Mouse (Mus musculus) C2C12 (cell line): ENCODE results near the gene Zranb3.

ENCODE experiments used
- CTCF ChIP-seq: IDR thresholded peaks from one replicate; pipeline ENCODE4 v1.5.1; 2011; ENCODE audit not compliant: control insufficient read depth, insufficient read depth, insufficient read length
- MAX ChIP-seq: IDR thresholded peaks from one replicate; pipeline ENCODE4 v1.6.1; 2011; ENCODE audit warnings: mild to moderate bottlenecking, control low read depth
- MYOG ChIP-seq: IDR thresholded peaks from one replicate; pipeline ENCODE4 v1.6.1; 2011; ENCODE audit not compliant: control insufficient read depth, insufficient read length; ENCODE audit errors: extremely low read depth

DNA sequence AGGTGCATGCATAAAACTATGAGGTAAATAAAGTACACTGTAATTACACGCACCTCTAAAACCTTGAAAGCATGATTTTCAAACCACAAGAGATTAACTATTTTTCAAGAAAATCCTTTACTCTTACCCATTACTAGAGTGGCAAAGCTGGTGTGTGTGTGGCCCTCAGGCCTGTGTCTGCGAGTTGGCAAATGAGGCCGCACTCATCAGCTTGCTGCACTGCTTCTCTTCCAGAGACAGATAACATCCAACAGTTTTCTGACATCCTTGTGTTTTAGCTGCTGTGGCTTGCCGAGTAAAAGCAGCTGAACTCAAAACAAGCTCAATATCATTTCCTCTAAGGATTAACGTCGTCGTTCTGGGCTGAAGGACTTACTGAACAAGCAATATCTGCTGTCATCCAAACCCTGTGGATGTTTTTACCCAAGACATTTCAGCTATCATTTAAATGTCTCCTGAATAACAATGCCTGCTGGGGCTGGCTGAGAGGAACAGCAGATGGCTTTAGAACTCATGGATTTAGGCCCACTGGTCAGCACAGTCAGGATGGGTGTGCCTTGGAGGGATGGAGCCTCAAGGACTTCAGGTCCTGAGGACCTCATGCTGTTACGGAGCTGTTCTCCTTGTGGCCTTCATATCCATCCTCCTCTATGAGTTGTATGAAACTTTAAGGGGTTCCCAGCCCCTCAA is 42.0 kb downstream of the Zranb3 start:
- no peak for TF ChIP-seq CTCF
- TF ChIP-seq MYOG: no peak
- no peak for TF ChIP-seq MAX
